Mouse (Mus musculus) heart, postnatal 36 days (tissue): ENCODE data around the gene Pyy. TPM values are rescaled to one million over a fixed set of nuclear protein-coding genes. Genes with fewer than 3 reads are reported as not detected.

ENCODE experiments used
- total RNA-seq, 2 experiments: library from RNA; stranded (reverse); gene quantifications; 2 replicates each; pipeline ENCODE4 v1.2.3; 2021

Pyy gene
- total RNA-seq, 2 experiments from 2014 or later = not detected

Other genes with a start within 250 kb of the Pyy start
- 1 to 10 TPM; 6.9 to 8.0 TPM for gene Meox1, start 213.5 kb downstream of the Pyy start, total RNA-seq
- gene Sost, start 140.8 kb downstream of the Pyy start, total RNA-seq = 1 to 10 TPM; 2.1 to 2.7 TPM
- gene Cfap97d1, start 123.6 kb downstream of the Pyy start, total RNA-seq = not detected
- gene Dusp3, start 120.8 kb downstream of the Pyy start, total RNA-seq = 100 to 1,000 TPM; 113 to 123 TPM
- 1 to 10 TPM; 1.7 to 1.9 TPM for gene Mpp3, start 79.4 kb downstream of the Pyy start, total RNA-seq
- 10 to 100 TPM; 68.3 to 69.5 TPM for gene Cd300lg, start 66.3 kb downstream of the Pyy start, total RNA-seq
- gene Mpp2, start 19.3 kb downstream of the Pyy start, total RNA-seq = 1 to 10 TPM; 2.1 to 3.1 TPM
- gene Ppy, start 6.5 kb downstream of the Pyy start, total RNA-seq = not detected
- not detected for gene Nags, start 37.7 kb upstream of the Pyy start, total RNA-seq
- gene Tmem101, start 48.6 kb upstream of the Pyy start, total RNA-seq = 10 to 100 TPM; 13.0 to 13.7 TPM
- gene Lsm12, start 77.5 kb upstream of the Pyy start, total RNA-seq = 10 to 100 TPM; 44.7 to 52.6 TPM
- gene G6pc3, start 81.8 kb upstream of the Pyy start, total RNA-seq = 10 to 100 TPM; 45.1 to 47.3 TPM
- 100 to 1,000 TPM; 141 to 143 TPM for gene Hdac5, start 122.3 kb upstream of the Pyy start, total RNA-seq
- gene BC030867, start 141.1 kb upstream of the Pyy start, total RNA-seq = under 1 TPM; 0.14 to 0.25 TPM
- 1 to 10 TPM in 1 of 2 experiments, under 1 TPM in 1; 0.73 to 1.1 TPM for gene Asb16, start 160.9 kb upstream of the Pyy start, total RNA-seq
- 10 to 100 TPM; 25.2 to 26.7 TPM for gene Tmub2, start 177.1 kb upstream of the Pyy start, total RNA-seq
- 10 to 100 TPM; 22.9 to 24.2 TPM for gene Atxn7l3, start 188.8 kb upstream of the Pyy start, total RNA-seq
- 10 to 100 TPM; 57.2 to 60.4 TPM for gene Ubtf, start 211.9 kb upstream of the Pyy start, total RNA-seq